ENCODE assay signal across 25 mouse cellular contexts in the genomic region with DNA sequence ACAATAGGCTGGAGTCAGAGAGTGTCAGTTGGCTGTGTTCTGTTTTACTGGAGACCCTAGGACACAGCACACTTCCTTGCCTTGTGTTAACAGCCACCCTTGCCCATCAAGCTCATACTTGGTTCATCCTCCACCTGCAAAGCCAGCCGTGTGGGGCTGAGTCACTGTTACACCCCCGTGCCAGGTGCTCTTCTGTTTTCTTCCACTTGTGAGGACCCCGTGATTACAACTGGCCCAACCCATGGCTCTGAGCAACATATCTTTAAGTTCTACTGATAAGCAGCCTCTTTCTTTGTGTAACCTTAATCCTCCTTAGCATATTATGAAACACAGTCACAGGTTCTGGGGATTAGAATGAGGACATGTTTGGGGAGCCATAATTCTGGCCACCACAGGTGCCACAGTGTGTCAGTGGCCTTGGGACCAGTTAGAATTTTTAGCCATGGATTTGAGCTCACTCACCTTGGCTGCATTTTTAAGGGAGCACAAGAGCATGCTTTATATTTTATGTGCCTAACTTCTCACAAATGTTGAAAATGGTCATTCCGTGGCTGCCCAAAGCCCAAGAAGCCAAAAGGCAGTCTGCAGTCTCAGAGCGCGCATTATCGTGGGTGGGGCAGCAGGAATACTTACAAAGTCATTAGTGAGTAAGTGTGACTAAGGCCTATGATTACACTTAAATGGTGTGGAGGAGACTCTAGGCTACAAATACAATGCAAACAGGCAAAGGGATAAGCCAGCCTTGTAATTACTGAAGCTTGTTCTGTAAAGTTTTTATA. TPM values are rescaled to one million over a fixed set of nuclear protein-coding genes. Genes with fewer than 3 reads are reported as not detected.
DNase-seq lines count a peak whose midpoint lies in the region; ATAC-seq and TF ChIP-seq lines count a peak whose summit lies in the region.
"Had no signal": no experiment of that assay in that cellular context is flagged by ENCODE, and none has a peak within 500 bp of the region (broad histone marks: within the 10 kb centered on the region; RNA-seq: fewer than 3 reads in every experiment).

No protein-coding gene starts in this region.

- H3K27me3 ChIP-seq in heart, embryonic 10.5 days (ENCODE audit: insufficient read depth, poor library complexity, severe bottlenecking): no peaks in the 10 kb centered on the region
- peaks cover 2% of the 10 kb centered on the region; the same call in 1 of the 2 replicates for H3K27me3 ChIP-seq in heart, adult 2 months (ENCODE audit: control insufficient read depth, insufficient read depth, low read length)
- no peaks in the 10 kb centered on the region for H3K27me3 ChIP-seq in intestine, embryonic 16.5 days (replicated peaks; ENCODE audit: control insufficient read depth, insufficient read depth, low read length)
- no peaks in the 10 kb centered on the region for H3K27me3 ChIP-seq in kidney, embryonic 14.5 days (ENCODE audit: control insufficient read depth, insufficient read depth, low read length)
- H3K27me3 ChIP-seq: embryonic facial prominence, embryonic 15.5 days; forebrain, embryonic 12.5 days had no signal

- intact Hi-C loops in heart, adult 2 months (cut with DNase I): no loop called here

- ATAC-seq in intestine, embryonic 16.5 days: peak; percentile 38; the same call in 1 of the 2 replicates
- ATAC-seq in kidney, embryonic 14.5 days (ENCODE audit: low FRiP score, low TSS enrichment): no peak
- ATAC-seq: forebrain, embryonic 14.5 days; forebrain, embryonic 16.5 days had no signal

- no peak for TF ChIP-seq POLR2A in heart, adult 2 months (IDR thresholded peaks at IDR 0.05; ENCODE audit: insufficient read depth, low read depth, low read length)

- no peak overlapping the region for H3K4me2 ChIP-seq in intestine, embryonic 16.5 days (ENCODE audit: low read depth, low read length)
- H3K4me2 ChIP-seq in kidney, embryonic 14.5 days (replicated peaks; ENCODE audit: low read depth, low read length): no peak overlapping the region
- H3K4me2 ChIP-seq: embryonic facial prominence, embryonic 13.5 days; embryonic facial prominence, embryonic 15.5 days; forebrain, embryonic 12.5 days had no signal

- H3K36me3 ChIP-seq in heart, embryonic 10.5 days: no peaks in the 10 kb centered on the region
- H3K36me3 ChIP-seq in heart, adult 2 months (ENCODE audit: control insufficient read depth, insufficient read depth, low read length): no peaks in the 10 kb centered on the region
- no peaks in the 10 kb centered on the region for H3K36me3 ChIP-seq in intestine, embryonic 16.5 days (ENCODE audit: control insufficient read depth, insufficient read depth, low read length)
- H3K36me3 ChIP-seq in kidney, embryonic 14.5 days (ENCODE audit: control insufficient read depth, insufficient read depth, low read length): no peaks in the 10 kb centered on the region
- H3K36me3 ChIP-seq: embryonic facial prominence, embryonic 13.5 days; embryonic facial prominence, embryonic 15.5 days; forebrain, embryonic 10.5 days; forebrain, embryonic 12.5 days had no signal

- no peak for TF ChIP-seq CTCF in heart, adult 2 months (IDR thresholded peaks at IDR 0.05)

- H3K27ac ChIP-seq in heart, embryonic 10.5 days: no peak overlapping the region
- H3K27ac ChIP-seq in heart, adult 2 months: no peak overlapping the region
- H3K27ac ChIP-seq in intestine, embryonic 16.5 days (ENCODE audit: low read length): no peak overlapping the region
- H3K27ac ChIP-seq in kidney, embryonic 14.5 days (ENCODE audit: low read depth, low read length): no peak overlapping the region
- H3K27ac ChIP-seq: embryonic facial prominence, embryonic 13.5 days; embryonic facial prominence, embryonic 15.5 days; forebrain, embryonic 10.5 days; forebrain, embryonic 12.5 days had no signal

- WGBS in heart, embryonic 10.5 days: 80% methylated on average over 7 of the region's 7 CpGs
- 79% methylated on average over 7 of the region's 7 CpGs for WGBS in heart, adult 2 months
- 63% methylated on average over 7 of the region's 7 CpGs for WGBS in intestine, embryonic 16.5 days
- 62% methylated on average over 7 of the region's 7 CpGs for WGBS in kidney, embryonic 14.5 days

- peak; percentile 39 for DNase-seq in heart, embryonic 10.5 days (ENCODE audit: low spot score)
- DNase-seq in heart, adult 2 months: no peak
- DNase-seq in brain, adult 2 months (ENCODE audit: low read depth, low spot score): peak; percentile 16
- DNase-seq in urinary bladder, adult 2 months (ENCODE audit: low spot score): no peak
- DNase-seq: adrenal gland, adult 2 months; adrenal gland, postnatal 10 days; adrenal gland, postnatal 25 days; cerebellum, adult 11 months; cerebellum, adult 18-20 months; cerebellum, adult 8-10 months; cerebellum, adult 9-11 months; cerebellum, postnatal 14 days; cerebellum, postnatal 36 days; embryo, embryonic 11 days had no signal

- no peaks in the 10 kb centered on the region for H3K9me3 ChIP-seq in heart, embryonic 10.5 days
- H3K9me3 ChIP-seq in intestine, embryonic 16.5 days (ENCODE audit: control insufficient read depth, low read length): no peaks in the 10 kb centered on the region
- no peaks in the 10 kb centered on the region for H3K9me3 ChIP-seq in kidney, embryonic 14.5 days (ENCODE audit: control insufficient read depth, low read length)
- H3K9me3 ChIP-seq: embryonic facial prominence, embryonic 13.5 days; embryonic facial prominence, embryonic 15.5 days; forebrain, embryonic 10.5 days; forebrain, embryonic 12.5 days had no signal

- TF ChIP-seq EP300 in heart, adult 2 months (IDR thresholded peaks at IDR 0.05; ENCODE audit: insufficient read depth, low read depth, low read length): no peak

- no peak overlapping the region for H3K9ac ChIP-seq in heart, adult 2 months (ENCODE audit: low read depth, low read length)
- no peak overlapping the region for H3K9ac ChIP-seq in intestine, embryonic 16.5 days (ENCODE audit: low read depth, low read length)
- H3K9ac ChIP-seq in kidney, embryonic 14.5 days (ENCODE audit: low read depth, low read length): no peak overlapping the region
- H3K9ac ChIP-seq: embryonic facial prominence, embryonic 13.5 days; embryonic facial prominence, embryonic 15.5 days; forebrain, embryonic 12.5 days had no signal

- no peaks in the 10 kb centered on the region for H3K79me2 ChIP-seq in heart, adult 2 months (replicated peaks; ENCODE audit: control insufficient read depth, insufficient read depth, low read length)

- H3K4me1 ChIP-seq in heart, embryonic 10.5 days: no peaks in the 10 kb centered on the region
- H3K4me1 ChIP-seq in heart, adult 2 months (ENCODE audit: control insufficient read depth, insufficient read depth, low read length): no peaks in the 10 kb centered on the region
- no peaks in the 10 kb centered on the region for H3K4me1 ChIP-seq in intestine, embryonic 16.5 days (ENCODE audit: control insufficient read depth, insufficient read depth, low read length)
- no peaks in the 10 kb centered on the region for H3K4me1 ChIP-seq in kidney, embryonic 14.5 days (ENCODE audit: control insufficient read depth, insufficient read depth, low read length)
- H3K4me1 ChIP-seq: embryonic facial prominence, embryonic 15.5 days; forebrain, embryonic 12.5 days had no signal

- H3K4me3 ChIP-seq in heart, embryonic 10.5 days: no peak overlapping the region
- H3K4me3 ChIP-seq in heart, adult 2 months: no peak overlapping the region
- no peak overlapping the region for H3K4me3 ChIP-seq in intestine, embryonic 16.5 days (ENCODE audit: low read length)
- H3K4me3 ChIP-seq in kidney, embryonic 14.5 days (ENCODE audit: low read length): no peak overlapping the region
- H3K4me3 ChIP-seq: embryonic facial prominence, embryonic 13.5 days; embryonic facial prominence, embryonic 15.5 days; erythroblast, embryonic 14.5 days; forebrain, embryonic 10.5 days; forebrain, embryonic 12.5 days had no signal

RNA-seq across cellular contexts. Expression of a gene that starts 25.2 kb away (rescaled TPM):
- polyA plus RNA-seq in heart, embryonic 10.5 days (2016; fragmentation: Nextera tagmentation; extraction: Ambion mirVana): not detected in 2 replicates
- total RNA-seq in heart, adult 2 months (2021): not detected
- not detected in 2 replicates for polyA plus RNA-seq in heart, adult 2 months (2012; rRNA removed)
- polyA plus RNA-seq in intestine, embryonic 16.5 days (2015; fragmentation: Nextera tagmentation; extraction: Ambion mirVana): not detected in 2 replicates
- polyA plus RNA-seq in urinary bladder, adult 2 months (2012; rRNA removed): 0.04 TPM in 1 of 2 replicates, not detected in the other
- not detected in 2 replicates for polyA plus RNA-seq in kidney, embryonic 14.5 days (2014; fragmentation: Nextera tagmentation; extraction: Ambion mirVana)
- total RNA-seq: adrenal gland, adult 2 months; adrenal gland, postnatal 25 days; MEL had no signal
- polyA plus RNA-seq: brain, embryonic 14.5 days; embryonic facial prominence, embryonic 13.5 days; erythroblast, embryonic 14.5 days; forebrain, embryonic 10.5 days; forebrain, embryonic 12.5 days; forebrain, embryonic 14.5 days; forebrain, embryonic 16.5 days had no signal

RNA-seq across cellular contexts. Expression of a gene that starts 50.0 kb away (rescaled TPM):
- polyA plus RNA-seq in heart, embryonic 10.5 days (2016; fragmentation: Nextera tagmentation; extraction: Ambion mirVana): 0.90 and 1.1 TPM in 2 replicates
- 10 to 100 TPM; 10.6 to 16.4 TPM for total RNA-seq in heart, adult 2 months (2021)
- 11.9 and 18.3 TPM in 2 replicates for polyA plus RNA-seq in heart, adult 2 months (2012; rRNA removed)
- 3.6 and 4.3 TPM in 2 replicates for polyA plus RNA-seq in intestine, embryonic 16.5 days (2015; fragmentation: Nextera tagmentation; extraction: Ambion mirVana)
- 22.1 and 54.2 TPM in 2 replicates for polyA plus RNA-seq in urinary bladder, adult 2 months (2012; rRNA removed)
- 0.84 and 1.9 TPM in 2 replicates for polyA plus RNA-seq in kidney, embryonic 14.5 days (2014; fragmentation: Nextera tagmentation; extraction: Ambion mirVana)

RNA-seq across cellular contexts. Expression of a gene that starts 50.0 kb away (rescaled TPM):
- 3.1 and 3.4 TPM in 2 replicates for polyA plus RNA-seq in heart, embryonic 10.5 days (2016; fragmentation: Nextera tagmentation; extraction: Ambion mirVana)
- 10 to 100 TPM in 1 of 2 experiments, 1 to 10 TPM in 1; 9.3 to 12.4 TPM for total RNA-seq in heart, adult 2 months (2021)
- 14.1 and 16.4 TPM in 2 replicates for polyA plus RNA-seq in heart, adult 2 months (2012; rRNA removed)
- polyA plus RNA-seq in intestine, embryonic 16.5 days (2015; fragmentation: Nextera tagmentation; extraction: Ambion mirVana): 4.5 and 4.6 TPM in 2 replicates
- polyA plus RNA-seq in urinary bladder, adult 2 months (2012; rRNA removed): 23.8 and 57.1 TPM in 2 replicates
- 3.3 and 4.2 TPM in 2 replicates for polyA plus RNA-seq in kidney, embryonic 14.5 days (2014; fragmentation: Nextera tagmentation; extraction: Ambion mirVana)

RNA-seq across cellular contexts. Expression of a gene that starts 57.5 kb away (rescaled TPM):
- 18.5 and 19.2 TPM in 2 replicates for polyA plus RNA-seq in heart, embryonic 10.5 days (2016; fragmentation: Nextera tagmentation; extraction: Ambion mirVana)
- total RNA-seq in heart, adult 2 months (2021): 1 to 10 TPM; 3.1 to 4.4 TPM
- polyA plus RNA-seq in heart, adult 2 months (2012; rRNA removed): 9.8 and 11.3 TPM in 2 replicates
- 20.7 and 22.0 TPM in 2 replicates for polyA plus RNA-seq in intestine, embryonic 16.5 days (2015; fragmentation: Nextera tagmentation; extraction: Ambion mirVana)
- 30.9 and 46.0 TPM in 2 replicates for polyA plus RNA-seq in urinary bladder, adult 2 months (2012; rRNA removed)
- polyA plus RNA-seq in kidney, embryonic 14.5 days (2014; fragmentation: Nextera tagmentation; extraction: Ambion mirVana): 19.3 and 23.1 TPM in 2 replicates

Comparison
In these comparisons a context has a peak if more than half of its experiments do, and no peak if none do; other contexts are left out.
1. DNase-seq: peak in heart, embryonic 10.5 days (single experiment) and brain, adult 2 months (single experiment); none in heart, adult 2 months (0 of 2) and urinary bladder, adult 2 months (single experiment).